Mouse (Mus musculus) lung, postnatal 14 days (tissue): Measurements from ENCODE around the gene Tspan12.
A peak's percentile ranks its signal among the peaks of the same experiment; 100 is the strongest.
"Not testable (repeated sequence)": the region's sequence is repeated elsewhere in the genome, so short reads cannot be mapped to it uniquely, and the experiment has no call there.

Experiments used
- DNase-seq: peaks from one replicate; pipeline ENCODE4 v3.0.0; 2021

Gene Tspan12

GRCm38 (mm10) chr6:21852344-21852785 is at the start of gene Tspan12:
Tspan12 (minus strand) TSS chr6:21852515.
- DNase-seq = no peak

GRCm38 (mm10) chr6:21894451-21894850 is 42.1 kb upstream of the Tspan12 start:
- peak; percentile 58 for DNase-seq

GRCm38 (mm10) chr6:21889101-21889500 is 36.8 kb upstream of the Tspan12 start:
- DNase-seq = no peak

- not testable (repeated sequence) for DNase-seq
These were observed 35.7 kb upstream of the Tspan12 start for GRCm38 (mm10) chr6:21887971-21888370.

GRCm38 (mm10) chr6:21879496-21879895 is 27.2 kb upstream of the Tspan12 start:
- DNase-seq = no peak

GRCm38 (mm10) chr6:21867310-21867709 is 15.0 kb upstream of the Tspan12 start:
- DNase-seq = no peak

- DNase-seq = no peak
These were observed 11.9 kb upstream of the Tspan12 start for GRCm38 (mm10) chr6:21864179-21864578.

- DNase-seq = no peak
These were observed 11.2 kb upstream of the Tspan12 start for GRCm38 (mm10) chr6:21863561-21863960.

GRCm38 (mm10) chr6:21861316-21861715 is 9.0 kb upstream of the Tspan12 start:
- no peak for DNase-seq

- no peak for DNase-seq
These were observed 5.5 kb upstream of the Tspan12 start for GRCm38 (mm10) chr6:21857843-21858242.

GRCm38 (mm10) chr6:21855921-21856320 is 3.6 kb upstream of the Tspan12 start:
- DNase-seq = no peak

- DNase-seq = no peak
These were observed 1.0 kb upstream of the Tspan12 start for GRCm38 (mm10) chr6:21853342-21853741.

- peak; percentile 84 for DNase-seq
These were observed 545 bp downstream of the Tspan12 start for GRCm38 (mm10) chr6:21851596-21852343.

- DNase-seq = no peak
These were observed 1.0 kb downstream of the Tspan12 start for GRCm38 (mm10) chr6:21851346-21851595.

- DNase-seq = no peak
These were observed 1.6 kb downstream of the Tspan12 start for GRCm38 (mm10) chr6:21850526-21851345.

GRCm38 (mm10) chr6:21848808-21849207 is 3.5 kb downstream of the Tspan12 start:
- DNase-seq = no peak

GRCm38 (mm10) chr6:21839976-21840775 is 12.1 kb downstream of the Tspan12 start:
- peak; percentile 42 for DNase-seq

GRCm38 (mm10) chr6:21839244-21839814 is 13.0 kb downstream of the Tspan12 start:
- DNase-seq = no peak

- no peak for DNase-seq
These were observed 18.8 kb downstream of the Tspan12 start for GRCm38 (mm10) chr6:21833531-21833930.

- no peak for DNase-seq
These were observed 20.4 kb downstream of the Tspan12 start for GRCm38 (mm10) chr6:21831871-21832270.

- no peak for DNase-seq
These were observed 21.4 kb downstream of the Tspan12 start for GRCm38 (mm10) chr6:21830931-21831330.

- no peak for DNase-seq
These were observed 22.4 kb downstream of the Tspan12 start for GRCm38 (mm10) chr6:21829930-21830329.

GRCm38 (mm10) chr6:21828437-21828836 is 23.9 kb downstream of the Tspan12 start:
- no peak for DNase-seq
